Comparison of ENCODE assay signal across 11 mouse cellular contexts in genomic region chr13:19618081-19618480, GRCm38 (mm10). TPM values are rescaled to one million over a fixed set of nuclear protein-coding genes. Genes with fewer than 3 reads are reported as not detected.
A peak's percentile ranks its signal among the peaks of the same experiment; 100 is the strongest.
DNase-seq lines count a peak whose midpoint lies in the region; ATAC-seq and TF ChIP-seq lines count a peak whose summit lies in the region.
"Had no signal": no experiment of that assay in that cellular context is flagged by ENCODE, and none has a peak within 500 bp of the region (broad histone marks: within the 10 kb centered on the region; RNA-seq: fewer than 3 reads in every experiment).

No protein-coding gene starts in this region.

- H3K27ac ChIP-seq in layer of hippocampus, adult 2 months, result no peak overlapping the region
- no peak overlapping the region for H3K27ac ChIP-seq in liver, embryonic 12.5 days
- no peak overlapping the region for H3K27ac ChIP-seq in neural tube, embryonic 14.5 days (ENCODE audit: low read depth, low read length)
- H3K27ac ChIP-seq: kidney, postnatal 0 days; stomach, embryonic 15.5 days had no signal

- DNase-seq in cerebellum, adult 18-20 months, result peak; percentile 47 to 52
- no peak for DNase-seq in layer of hippocampus, adult 2 months (ENCODE audit: low spot score in 2 of 2)
- DNase-seq in layer of hippocampus, adult 11-12 months (ENCODE audit: low spot score), result no peak
- no peak for DNase-seq in frontal cortex, postnatal 25 days (ENCODE audit: low spot score in 2 of 2)
- DNase-seq in left cerebral cortex, postnatal 14 days (ENCODE audit: low spot score in 2 of 2), result no peak
- DNase-seq: adrenal gland, postnatal 25 days had no signal

- peaks cover 24% of the 10 kb centered on the region for H3K4me1 ChIP-seq in liver, embryonic 12.5 days
- H3K4me1 ChIP-seq in neural tube, embryonic 14.5 days (ENCODE audit: control insufficient read depth, insufficient read depth, low read length), result peaks cover 6% of the 10 kb centered on the region; the same call in 1 of the 2 replicates

- H3K36me3 ChIP-seq in liver, embryonic 12.5 days, result no peaks in the 10 kb centered on the region
- no peaks in the 10 kb centered on the region for H3K36me3 ChIP-seq in neural tube, embryonic 14.5 days (ENCODE audit: control insufficient read depth, insufficient read depth, low read length)
- H3K36me3 ChIP-seq: stomach, embryonic 15.5 days had no signal

- H3K9ac ChIP-seq in liver, embryonic 12.5 days, result peak overlapping the region; percentile 80; the same call in 1 of the 2 replicates
- no peak overlapping the region for H3K9ac ChIP-seq in neural tube, embryonic 14.5 days (replicated peaks; ENCODE audit: low read depth, low read length)
- H3K9ac ChIP-seq: stomach, embryonic 15.5 days had no signal

- 72% methylated on average over 4 of the region's 4 CpGs for WGBS in liver, embryonic 12.5 days (ENCODE audit: insufficient replicate concordance)
- WGBS in neural tube, embryonic 14.5 days, result 90% methylated on average over 4 of the region's 4 CpGs

- no peak for ATAC-seq in cerebellum, adult (ENCODE audit: insufficient number of reproducible peaks, low FRiP score, low TSS enrichment)
- no peak for ATAC-seq in liver, embryonic 12.5 days
- ATAC-seq in neural tube, embryonic 14.5 days (ENCODE audit: low read depth), result no peak

- intact Hi-C loops in left cerebral cortex, postnatal 14 days (cut with DNase I), result no loop called here

- TF ChIP-seq CTCF in layer of hippocampus, adult 2 months (conservative IDR thresholded peaks at IDR 0.05), result no peak

- no peaks in the 10 kb centered on the region for H3K9me3 ChIP-seq in liver, embryonic 12.5 days (replicated peaks)
- H3K9me3 ChIP-seq in neural tube, embryonic 14.5 days (ENCODE audit: control insufficient read depth, low read length), result no peaks in the 10 kb centered on the region
- H3K9me3 ChIP-seq: stomach, embryonic 15.5 days had no signal

- H3K4me2 ChIP-seq in liver, embryonic 12.5 days, result peak overlapping the region; percentile 93
- peak overlapping the region; percentile 87; the same call in 1 of the 2 replicates for H3K4me2 ChIP-seq in neural tube, embryonic 14.5 days (ENCODE audit: low read depth, low read length)

- H3K27me3 ChIP-seq in liver, embryonic 12.5 days (replicated peaks), result peaks cover 25% of the 10 kb centered on the region
- no peaks in the 10 kb centered on the region for H3K27me3 ChIP-seq in neural tube, embryonic 14.5 days (ENCODE audit: control insufficient read depth, insufficient read depth, low read length)

- H3K4me3 ChIP-seq in layer of hippocampus, adult 2 months, result peak overlapping the region; percentile 81
- peak overlapping the region; percentile 73 for H3K4me3 ChIP-seq in liver, embryonic 12.5 days
- H3K4me3 ChIP-seq in neural tube, embryonic 14.5 days (ENCODE audit: low read depth, low read length), result peak overlapping the region; percentile 92

RNA-seq across cellular contexts. Expression of gene Epdr1, which starts 1.6 kb away (rescaled TPM):
- total RNA-seq in layer of hippocampus, adult 2 months (2021), result 100 to 1,000 TPM; 113 to 117 TPM
- 22.3 and 23.2 TPM in 2 replicates for polyA plus RNA-seq in liver, embryonic 12.5 days (2016; fragmentation: Nextera tagmentation; extraction: Ambion mirVana)
- 20.7 TPM in 2 replicates for polyA plus RNA-seq in neural tube, embryonic 14.5 days (2014; fragmentation: Nextera tagmentation; extraction: Ambion mirVana)
- 10 to 100 TPM; 48.2 to 50.1 TPM for total RNA-seq in left cerebral cortex, postnatal 14 days (2021)

RNA-seq across cellular contexts. Expression of gene Sfrp4, which starts 4.8 kb away (rescaled TPM):
- 1 to 10 TPM; 2.1 to 2.7 TPM for total RNA-seq in layer of hippocampus, adult 2 months (2021)
- polyA plus RNA-seq in liver, embryonic 12.5 days (2016; fragmentation: Nextera tagmentation; extraction: Ambion mirVana), result 0.42 and 0.51 TPM in 2 replicates
- 3.2 and 4.3 TPM in 2 replicates for polyA plus RNA-seq in neural tube, embryonic 14.5 days (2014; fragmentation: Nextera tagmentation; extraction: Ambion mirVana)
- 1 to 10 TPM; 1.3 to 1.5 TPM for total RNA-seq in left cerebral cortex, postnatal 14 days (2021)

Comparison
In these comparisons a context has a peak if more than half of its experiments do, and no peak if none do; other contexts are left out.
1. DNase-seq: peak in cerebellum, adult 18-20 months (2 of 2); none in layer of hippocampus, adult 2 months (0 of 2), layer of hippocampus, adult 11-12 months (single experiment), frontal cortex, postnatal 25 days (0 of 2) and left cerebral cortex, postnatal 14 days (0 of 2).
2. Peak in every context shown above with its lines, with median percentiles within 50 percentile points of each other: H3K4me3 ChIP-seq.